Mouse (Mus musculus): ENCODE measurements at regions not wholly inside any gene's neighbourhood (a gene's known extent, or its start where the extent isn't known, plus 50 kb on each side); places are given as distances from the start of the nearest gene placed in this dataset.

DNA sequence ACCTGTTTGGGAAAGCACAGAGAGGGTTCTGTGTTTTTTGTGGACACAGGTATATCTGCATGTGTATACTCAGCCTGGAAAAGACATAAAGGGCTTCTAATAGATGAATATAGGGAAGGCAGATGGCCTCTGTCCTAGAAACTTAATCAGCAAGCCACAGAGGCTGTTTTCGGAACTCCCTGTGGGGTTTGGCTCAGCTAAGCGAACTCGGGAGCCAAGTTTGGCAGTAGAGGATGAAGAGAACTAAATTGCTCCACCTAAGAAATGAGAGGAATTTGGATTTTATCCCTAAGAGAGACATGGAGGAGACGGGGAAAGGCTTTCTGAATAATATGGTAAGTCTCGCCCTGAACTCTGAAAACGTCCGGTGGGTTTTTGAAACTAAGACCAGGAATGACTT, 56.0 kb upstream of the Prelp start:
- TF ChIP-seq CTCF (IDR thresholded peaks at IDR 0.05; ENCODE audit: low read depth) (no peak), EP300 (IDR thresholded peaks at IDR 0.05; ENCODE audit: low read depth) (no peak)

All from heart, postnatal 0 days (tissue).